Mouse (Mus musculus) spleen, postnatal 36 days (tissue): Measurements from ENCODE around the gene Mycbpap.
A peak's percentile ranks its signal among the peaks of the same experiment; 100 is the strongest.

ENCODE experiments used
- DNase-seq, 2 experiments: peaks; one replicate each; pipeline ENCODE4 v3.0.0; 2022; ENCODE audit warnings: low spot score in 2 of 2, mixed read lengths in 1 of 2

The Mycbpap gene

GRCm38 (mm10) chr11:94521219-94521843 is at the start of gene Mycbpap:
Mycbpap (minus strand) TSS chr11:94521742.
- peak; percentile 13 to 17 for DNase-seq

GRCm38 (mm10) chr11:94570612-94571011 is 49.1 kb upstream of the Mycbpap start:
- no peak for DNase-seq

DNA sequence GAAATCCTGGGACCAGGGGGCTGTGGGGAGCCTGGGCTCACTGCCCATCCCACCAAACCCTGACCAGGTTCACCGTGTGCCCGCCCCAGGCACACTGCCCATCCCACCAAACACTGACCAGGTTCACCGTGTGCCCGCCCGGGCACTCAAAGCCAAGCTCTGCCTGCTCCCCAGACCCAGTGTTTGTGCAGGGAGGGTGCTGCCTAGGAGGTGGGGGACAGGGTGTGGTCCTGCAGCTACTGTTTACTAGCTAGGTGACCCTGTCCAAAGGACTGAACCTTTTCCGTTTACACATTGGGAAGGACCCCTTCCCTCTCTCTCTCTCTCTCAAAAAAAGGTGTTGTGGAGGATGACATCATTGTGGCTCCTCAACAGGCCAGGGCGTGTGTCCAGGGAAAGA is 45.8 kb upstream of the Mycbpap start:
- no peak for DNase-seq

GRCm38 (mm10) chr11:94566534-94566933 is 45.0 kb upstream of the Mycbpap start:
- no peak for DNase-seq

GRCm38 (mm10) chr11:94565151-94565479 is 43.6 kb upstream of the Mycbpap start:
- no peak for DNase-seq

- peak; percentile 48 to 50 for DNase-seq
Measured at GRCm38 (mm10) chr11:94564437-94565150, 43.1 kb upstream of the Mycbpap start, which contains the start of gene Chad. Chad (plus strand) TSS chr11:94565047.

GRCm38 (mm10) chr11:94563821-94564220 is 42.3 kb upstream of the Mycbpap start:
- DNase-seq, result no peak

GRCm38 (mm10) chr11:94563383-94563782 is 41.8 kb upstream of the Mycbpap start:
- DNase-seq, result no peak

DNA sequence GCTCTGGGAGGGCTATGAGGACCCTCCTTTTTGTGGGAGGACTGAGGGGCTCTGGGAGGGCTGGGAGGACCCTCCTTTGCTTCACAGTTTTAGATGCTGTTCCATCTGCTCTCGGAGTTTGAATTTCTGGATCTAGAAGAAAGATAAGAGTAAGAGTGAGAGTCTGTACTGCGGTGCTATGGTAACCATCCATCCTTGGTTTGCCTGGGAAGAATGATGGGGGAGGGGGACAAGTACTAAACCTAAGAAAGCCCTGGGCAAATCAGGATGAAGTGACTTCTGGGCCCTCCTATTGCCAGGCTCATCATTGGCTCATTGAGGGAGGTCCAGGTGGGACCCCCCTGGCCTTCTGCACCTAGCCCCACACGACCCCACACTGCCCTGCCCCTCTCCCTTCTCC is 36.7 kb upstream of the Mycbpap start:
- DNase-seq, result no peak

DNA sequence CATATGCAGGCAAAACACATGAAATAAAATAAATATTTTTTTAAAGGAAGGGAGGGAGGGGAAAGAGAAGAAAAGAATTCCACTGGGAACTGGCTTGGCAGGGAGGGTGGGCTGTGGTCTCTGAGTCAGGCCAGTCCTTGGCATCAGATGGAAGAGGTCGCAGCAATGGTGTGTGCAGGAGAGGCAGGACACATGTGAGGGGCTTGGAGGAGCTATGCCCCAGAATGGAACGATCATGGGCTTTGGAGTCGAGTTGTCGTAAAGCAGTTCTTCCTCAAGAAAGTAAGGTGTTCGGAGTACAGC is 28.9 kb upstream of the Mycbpap start:
- DNase-seq, result no peak

DNA sequence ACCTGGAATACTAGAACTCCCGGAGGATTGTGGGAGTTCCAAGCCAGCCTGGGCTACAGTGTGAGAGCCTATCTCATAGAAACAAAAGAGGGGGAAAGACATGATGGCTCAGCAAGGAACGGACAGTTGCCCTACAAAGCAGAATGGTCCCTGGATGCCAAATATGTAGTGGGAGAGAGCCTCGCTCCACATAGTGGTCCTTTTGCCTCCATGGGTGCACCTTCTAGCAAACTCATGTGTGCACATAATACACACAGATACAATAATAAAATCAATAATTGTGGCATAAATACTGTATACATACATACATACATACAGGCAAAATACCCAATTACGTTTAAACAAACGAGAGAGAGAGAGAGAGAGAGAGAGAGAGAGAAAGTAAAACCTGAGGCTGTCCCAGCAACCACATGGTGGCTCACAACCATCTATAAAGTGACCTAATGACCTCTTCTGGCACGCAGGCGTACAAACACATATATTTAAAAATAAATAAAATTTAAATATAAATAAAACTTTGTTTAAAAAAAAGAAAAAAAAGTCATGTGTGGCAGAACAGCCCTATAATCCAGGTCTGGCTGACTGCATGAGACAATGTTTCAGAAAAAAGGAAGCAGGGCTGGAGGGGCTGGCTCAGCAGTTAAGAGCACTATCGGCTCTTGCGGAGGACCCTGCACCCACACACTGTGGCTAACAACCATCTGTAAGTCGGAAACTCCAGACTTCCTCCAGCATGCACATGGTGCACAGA is 28.3 kb upstream of the Mycbpap start:
- DNase-seq, result no peak

DNA sequence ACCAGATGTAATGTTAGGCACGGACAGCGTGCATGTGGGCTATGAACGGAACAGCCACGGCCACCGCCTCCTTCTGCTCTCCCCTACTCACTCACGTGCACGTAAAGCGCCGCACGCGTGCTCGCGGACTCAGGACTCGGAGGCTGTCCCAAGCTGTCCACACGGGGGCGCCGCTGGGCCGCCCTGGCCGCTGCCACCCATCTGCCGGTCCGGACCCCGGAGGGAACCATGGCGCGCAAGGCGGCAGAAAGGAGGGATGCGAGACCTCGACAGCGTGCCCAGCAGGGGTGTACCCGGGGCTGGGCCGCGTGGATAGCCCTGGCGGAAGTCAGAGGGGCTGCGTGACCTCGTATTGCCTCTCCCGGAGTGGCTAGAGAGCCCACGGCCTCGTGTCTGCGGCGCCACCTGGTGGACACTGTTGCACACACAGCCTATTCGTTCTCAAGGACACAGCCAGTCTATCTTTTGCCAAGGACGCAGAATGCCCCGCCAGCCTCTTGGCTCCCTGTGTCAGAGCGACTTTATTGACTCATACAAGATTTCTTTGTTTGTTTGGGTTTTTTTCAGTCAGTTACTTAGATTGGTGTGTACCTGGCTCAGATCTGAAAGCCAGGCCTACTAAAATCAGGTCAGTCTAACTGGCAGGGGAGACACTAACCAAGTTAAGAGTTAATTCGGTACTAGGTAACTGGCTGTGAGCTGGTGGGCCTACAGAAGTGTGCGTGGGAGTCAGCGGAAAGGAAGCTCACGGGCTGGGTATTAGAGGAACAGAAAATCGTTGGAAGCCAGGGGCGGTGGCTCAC is 27.5 kb upstream of the Mycbpap start, which contains the start of gene Rsad1:
Gene Rsad1 (minus strand): TSS at position 368 of the 803 bp plus-strand sequence.
- DNase-seq, result peak; percentile 87 to 91

GRCm38 (mm10) chr11:94548041-94548784 is 26.7 kb upstream of the Mycbpap start:
- DNase-seq, result peak in 1 of 2 experiments; percentile 18

DNA sequence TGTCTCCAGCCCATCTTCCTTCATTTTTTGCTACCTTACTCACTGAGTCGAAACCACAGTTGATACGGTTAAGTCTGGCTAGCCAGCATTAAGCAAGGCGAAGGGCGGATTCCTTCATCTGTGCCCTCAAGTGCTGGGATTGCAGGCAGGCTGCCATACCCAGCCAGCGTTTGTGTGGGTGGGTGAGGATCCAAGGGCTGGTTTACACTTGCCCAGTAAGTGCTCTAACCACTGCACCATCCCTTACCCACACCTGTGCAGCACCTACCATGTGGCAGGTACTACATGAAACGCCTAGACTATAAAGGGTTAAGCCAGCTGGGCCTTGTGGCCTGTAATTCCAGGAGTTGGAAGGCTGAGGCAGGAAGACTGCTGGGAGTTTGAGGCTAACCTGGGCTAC is 25.7 kb upstream of the Mycbpap start:
- no peak for DNase-seq

- no peak for DNase-seq
Measured at GRCm38 (mm10) chr11:94546381-94546780, 24.8 kb upstream of the Mycbpap start.

DNA sequence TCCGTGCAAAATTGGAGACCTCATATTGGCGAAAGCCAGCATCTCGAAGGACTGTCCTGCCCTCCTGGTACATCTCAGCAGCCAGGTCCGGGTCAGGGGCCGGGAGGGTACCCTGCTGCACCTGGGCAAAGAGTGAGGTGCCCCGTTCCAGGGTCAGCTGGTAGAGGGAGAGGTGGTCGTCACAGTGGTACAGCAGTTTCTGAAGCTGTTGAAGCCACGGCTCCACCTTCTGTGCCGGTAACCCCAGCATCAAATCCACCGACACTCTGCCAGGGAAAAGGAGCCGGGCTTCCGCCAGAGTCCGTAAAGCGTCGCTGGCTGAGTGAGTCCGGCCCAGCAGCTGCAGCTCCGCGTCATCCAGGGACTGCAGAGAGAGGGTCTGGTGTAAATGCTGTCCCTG is 22.9 kb upstream of the Mycbpap start:
- no peak for DNase-seq

GRCm38 (mm10) chr11:94543932-94544331 is 22.4 kb upstream of the Mycbpap start:
- DNase-seq, result peak; percentile 48 to 59

GRCm38 (mm10) chr11:94543344-94543743 is 21.8 kb upstream of the Mycbpap start:
- no peak for DNase-seq

GRCm38 (mm10) chr11:94542400-94542799 is 20.9 kb upstream of the Mycbpap start:
- DNase-seq, result no peak

DNA sequence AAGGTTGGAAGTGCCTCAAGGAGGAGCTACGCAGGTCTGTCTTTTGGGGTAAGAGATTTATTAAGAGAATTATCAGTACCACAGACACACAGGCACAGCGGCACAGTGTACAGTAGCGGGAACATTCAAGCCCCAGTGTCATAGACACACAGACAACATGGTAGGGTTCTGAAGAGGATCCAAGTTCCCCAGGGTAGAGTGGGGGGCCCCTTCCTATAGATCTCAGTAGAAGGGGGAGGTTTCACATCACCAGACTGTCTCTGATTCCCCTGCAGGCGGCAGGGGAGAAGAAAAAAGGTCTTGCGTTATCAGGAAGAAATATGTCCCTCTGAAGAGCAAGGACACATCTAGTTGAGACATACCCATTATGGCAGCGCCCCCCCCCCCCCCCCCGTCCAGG is 18.2 kb upstream of the Mycbpap start:
- DNase-seq, result no peak

GRCm38 (mm10) chr11:94538733-94539292 is 17.3 kb upstream of the Mycbpap start:
- DNase-seq, result no peak
